Mouse (Mus musculus): ENCODE data around the gene Gpr62.
A peak's percentile ranks its signal among the peaks of the same experiment; 100 is the strongest.

Gpr62 gene

GRCm38 (mm10) chr9:106421033-106421864 is 44.5 kb downstream of the Gpr62 start:
- DNase-seq (ENCODE audit: low spot score in 2 of 2) = no peak

- no peak for DNase-seq (ENCODE audit: low spot score in 2 of 2)
These were observed 45.1 kb downstream of the Gpr62 start for GRCm38 (mm10) chr9:106420608-106421007.

- DNase-seq (ENCODE audit: low spot score in 2 of 2) = peak; percentile 38 to 40
These were observed 47.7 kb downstream of the Gpr62 start for GRCm38 (mm10) chr9:106417841-106418625.

- no peak for DNase-seq (ENCODE audit: low spot score in 2 of 2)
These were observed 48.9 kb downstream of the Gpr62 start for GRCm38 (mm10) chr9:106416826-106417225.
